Mouse (Mus musculus) limb, embryonic 14.5 days (tissue): ENCODE results near the gene Phex. TPM values are rescaled to one million over a fixed set of nuclear protein-coding genes. Genes with fewer than 3 reads are reported as not detected.

ENCODE experiments used
- ATAC-seq: fragments of 200-750 bp; cut with Nextera tagmentation; 2 replicates; pipeline ENCODE4 v1.8.0; 2017; ENCODE audit warnings: low read depth, moderate number of reproducible peaks, moderate TSS enrichment; ENCODE audit not compliant: low FRiP score
- DNase-seq: peaks from one replicate; pipeline ENCODE4 v3.0.0-alpha.2; 2015; ENCODE audit warnings: low spot score
- H3K27ac ChIP-seq: fragments of 300-500 bp; sonication (generic); replicated peaks from 2 replicates; pipeline ENCODE4 v1.5.1; 2014; ENCODE audit warnings: low read depth, mild to moderate bottlenecking, low read length, moderate library complexity, mixed read lengths
- H3K27me3 ChIP-seq: fragments of 300-500 bp; sonication (generic); 2 replicates; pipeline ENCODE4 v1.6.1; 2014; ENCODE audit warnings: low read length, mixed read lengths; ENCODE audit not compliant: control insufficient read depth, insufficient read depth
- H3K36me3 ChIP-seq: fragments of 300-500 bp; sonication (generic); 2 replicates; pipeline ENCODE4 v1.6.1; 2014; ENCODE audit warnings: mild to moderate bottlenecking, low read length, moderate library complexity, mixed read lengths; ENCODE audit not compliant: control insufficient read depth, insufficient read depth
- H3K4me1 ChIP-seq: fragments of 300-500 bp; sonication (generic); 2 replicates; pipeline ENCODE4 v1.6.1; 2014; ENCODE audit warnings: antibody characterized with exemption, low read length, mixed read lengths; ENCODE audit not compliant: control insufficient read depth, insufficient read depth
- H3K4me2 ChIP-seq: fragments of 300-500 bp; sonication (generic); replicated peaks from 2 replicates; pipeline ENCODE4 v1.6.1; 2014; ENCODE audit warnings: low read depth, mild to moderate bottlenecking, low read length, moderate library complexity; ENCODE audit not compliant: severe bottlenecking
- H3K4me3 ChIP-seq: fragments of 300-500 bp; sonication (generic); replicated peaks from 2 replicates; pipeline ENCODE4 v1.5.1; 2014; ENCODE audit warnings: low read length
- H3K9ac ChIP-seq: fragments of 300-500 bp; sonication (generic); 2 replicates; pipeline ENCODE4 v1.6.1; 2014; ENCODE audit warnings: mild to moderate bottlenecking, low read depth, low read length, moderate library complexity; ENCODE audit not compliant: severe bottlenecking
- H3K9me3 ChIP-seq: fragments of 300-500 bp; sonication (generic); 2 replicates; pipeline ENCODE4 v1.6.1; 2016; ENCODE audit warnings: low read length; ENCODE audit not compliant: control insufficient read depth
- POLR2A ChIP-seq: fragments of 200-500 bp; IDR thresholded peaks from 2 replicates; pipeline ENCODE4 v1.8.0; 2012; ENCODE audit warnings: inconsistent platforms, mild to moderate bottlenecking, moderate library complexity, borderline replicate concordance; ENCODE audit not compliant: insufficient read depth, insufficient read length; ENCODE audit errors: extremely low read depth
- WGBS: fragments of 180-500 bp; shearing (Covaris S2); extraction: QIAGEN DNeasy Blood & Tissue Kit; methylation state at CpG from one replicate; pipeline ENCODE4 v1.1.7; 2014; 5-methylcytosine and 5-hydroxymethylcytosine counted together
- polyA plus RNA-seq, 2 experiments: library from polyadenylated mRNA; depleted of rRNA in 1 of 2; stranded (reverse) in 1 of 2; unstranded in 1 of 2; fragments of >200 nt; fragmentation: Nextera tagmentation in 1 of 2; extraction: Ambion mirVana in 1 of 2; gene quantifications; 2 replicates each; pipeline versions ENCODE4 v1.2.1 to v1.2.3; 2012 to 2014

Gene Phex
- polyA plus RNA-seq, 2 experiments, result 7.0 to 7.8 TPM

- H3K9me3 ChIP-seq, result no peaks in the 10 kb centered on the region
- DNase-seq, result no peak
- 46% methylated on average over 4 of the region's 4 CpGs for WGBS
- no peak overlapping the region for H3K4me3 ChIP-seq
- H3K4me1 ChIP-seq, result no peaks in the 10 kb centered on the region
- no peak for TF ChIP-seq POLR2A
- H3K4me2 ChIP-seq, result no peak overlapping the region
- no peak overlapping the region for H3K27ac ChIP-seq
- H3K27me3 ChIP-seq, result no peaks in the 10 kb centered on the region
- no peak for ATAC-seq
- H3K36me3 ChIP-seq, result no peaks in the 10 kb centered on the region
- H3K9ac ChIP-seq, result no peak overlapping the region
Observed at GRCm38 (mm10) chrX:157334726-157335125, 80.4 kb downstream of the Phex start.

DNA sequence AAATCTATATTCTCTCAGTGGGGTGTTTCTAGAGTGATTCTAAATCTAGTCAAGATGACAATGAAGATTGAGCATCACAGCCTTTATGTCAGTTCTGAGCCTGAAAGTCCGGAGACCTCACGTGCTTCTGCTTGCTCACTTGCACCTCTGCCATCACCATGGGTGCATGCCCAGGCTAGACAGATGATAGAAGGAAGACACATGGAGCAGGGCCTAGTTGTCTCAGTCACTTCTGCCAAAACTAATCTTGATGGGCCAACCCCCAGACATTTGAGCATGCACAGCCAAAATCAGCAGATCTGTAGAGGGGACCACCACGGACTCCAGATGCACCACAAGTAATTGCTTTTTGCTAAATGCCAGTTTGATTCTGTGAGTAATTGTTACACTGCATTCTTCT, 85.3 kb downstream of the Phex start:
- H3K36me3 ChIP-seq, result no peaks in the 10 kb centered on the region
- no peaks in the 10 kb centered on the region for H3K4me1 ChIP-seq
- H3K4me2 ChIP-seq, result no peak overlapping the region
- no peaks in the 10 kb centered on the region for H3K9me3 ChIP-seq
- no peaks in the 10 kb centered on the region for H3K27me3 ChIP-seq
- TF ChIP-seq POLR2A, result no peak
- H3K4me3 ChIP-seq, result no peak overlapping the region
- DNase-seq (no peak), ATAC-seq (no peak)
- WGBS, result 82% methylated on average over 3 of the region's 3 CpGs
- H3K9ac ChIP-seq, result no peak overlapping the region
- H3K27ac ChIP-seq, result no peak overlapping the region

- WGBS, result 38% methylated on average over 1 of the region's 1 CpGs
Observed at GRCm38 (mm10) chrX:157328396-157328795, 86.7 kb downstream of the Phex start.

DNA sequence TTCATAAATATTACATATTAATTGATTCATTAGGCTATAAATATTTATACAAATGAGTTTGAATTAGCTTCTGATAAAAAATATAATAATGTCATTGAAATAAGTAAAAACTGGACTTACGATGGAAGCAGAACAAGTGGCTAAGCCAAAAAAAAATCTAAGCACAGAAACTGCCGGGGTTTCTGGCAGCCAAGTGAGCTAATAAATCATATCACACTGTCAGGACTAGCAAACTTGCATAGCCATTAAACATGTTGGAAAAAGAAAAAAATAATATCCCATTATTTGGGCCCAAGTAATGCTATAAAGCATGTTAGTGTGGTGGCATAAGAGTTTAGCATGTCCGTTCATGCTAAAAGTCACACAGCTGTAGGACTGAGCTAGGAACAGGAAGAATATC, 87.4 kb downstream of the Phex start:
- DNase-seq (peak; percentile 15), ATAC-seq (no peak)
- no peak overlapping the region for H3K9ac ChIP-seq
- H3K27me3 ChIP-seq, result no peaks in the 10 kb centered on the region
- WGBS, result 58% methylated on average over 3 of the region's 3 CpGs
- no peaks in the 10 kb centered on the region for H3K4me1 ChIP-seq
- H3K36me3 ChIP-seq, result no peaks in the 10 kb centered on the region
- H3K27ac ChIP-seq, result no peak overlapping the region
- no peak for TF ChIP-seq POLR2A
- no peak overlapping the region for H3K4me2 ChIP-seq
- H3K4me3 ChIP-seq, result no peak overlapping the region
- no peaks in the 10 kb centered on the region for H3K9me3 ChIP-seq

More at GRCm38 (mm10) chrX:157328396-157328795, 86.7 kb downstream of the Phex start:
- ATAC-seq (no peak), DNase-seq (no peak)
- Histone ChIP-seq H3K9ac (no peak overlapping the region), H3K4me1 (no peaks in the 10 kb centered on the region), H3K36me3 (no peaks in the 10 kb centered on the region), H3K9me3 (no peaks in the 10 kb centered on the region), H3K4me3 (no peak overlapping the region), H3K4me2 (no peak overlapping the region), H3K27me3 (no peaks in the 10 kb centered on the region), H3K27ac (no peak overlapping the region)
- TF ChIP-seq POLR2A, result no peak

DNA sequence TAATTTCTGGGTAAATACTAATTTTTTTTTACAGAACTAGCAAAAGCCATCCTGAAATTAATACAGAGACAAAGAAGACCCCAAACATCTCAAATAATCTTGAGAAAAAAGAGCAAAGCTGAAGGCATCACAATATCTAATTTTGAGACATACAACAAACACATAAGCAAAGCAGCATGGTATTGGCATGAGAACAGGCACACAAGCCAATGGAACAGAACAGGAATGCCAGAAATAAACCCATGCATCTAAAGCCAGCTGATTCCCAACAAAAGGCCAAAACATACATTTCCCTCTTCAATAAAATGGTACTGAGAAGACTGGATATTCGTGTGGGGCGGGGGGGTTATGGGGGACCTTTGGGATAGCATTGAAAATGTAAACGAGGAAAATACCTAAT, 90.7 kb downstream of the Phex start:
- H3K4me1 ChIP-seq, result no peaks in the 10 kb centered on the region
- H3K27ac ChIP-seq, result no peak overlapping the region
- H3K4me2 ChIP-seq, result no peak overlapping the region
- TF ChIP-seq POLR2A, result no peak
- no peaks in the 10 kb centered on the region for H3K36me3 ChIP-seq
- no peaks in the 10 kb centered on the region for H3K27me3 ChIP-seq
- no peak for ATAC-seq
- H3K9ac ChIP-seq, result no peak overlapping the region
- no peak overlapping the region for H3K4me3 ChIP-seq
- DNase-seq, result no peak
- WGBS, result 81% methylated on average over 3 of the region's 3 CpGs
- H3K9me3 ChIP-seq, result no peaks in the 10 kb centered on the region

- Histone ChIP-seq H3K4me3 (no peak overlapping the region), H3K4me2 (no peak overlapping the region), H3K27ac (no peak overlapping the region), H3K4me1 (no peaks in the 10 kb centered on the region), H3K27me3 (no peaks in the 10 kb centered on the region), H3K9ac (no peak overlapping the region), H3K9me3 (no peaks in the 10 kb centered on the region), H3K36me3 (no peaks in the 10 kb centered on the region)
- ATAC-seq (no peak), DNase-seq (no peak)
- WGBS, result 41% methylated on average over 3 of the region's 3 CpGs
- no peak for TF ChIP-seq POLR2A
Observed at GRCm38 (mm10) chrX:157310331-157310730, 104.8 kb downstream of the Phex start.
